Mouse (Mus musculus) ES-Bruce4 (cell line): ENCODE measurements around the gene Kalrn. TPM values are rescaled to one million over a fixed set of nuclear protein-coding genes. Genes with fewer than 3 reads are reported as not detected.

Experiments
- H3K27ac ChIP-seq: 2 replicates; pipeline ENCODE4 v1.5.1; 2012; ENCODE audit warnings: low read length, inconsistent platforms; ENCODE audit not compliant: insufficient read depth
- H3K27me3 ChIP-seq: 2 replicates; pipeline ENCODE4 v1.6.1; 2012; ENCODE audit warnings: mild to moderate bottlenecking, low read length, inconsistent platforms; ENCODE audit not compliant: control insufficient read depth, poor library complexity, insufficient read depth, severe bottlenecking
- H3K36me3 ChIP-seq: 2 replicates; pipeline ENCODE4 v1.6.1; 2012; ENCODE audit warnings: inconsistent platforms, mild to moderate bottlenecking, low read length, moderate library complexity; ENCODE audit not compliant: control insufficient read depth, poor library complexity, insufficient read depth, severe bottlenecking
- H3K4me1 ChIP-seq: one replicate; pipeline ENCODE4 v1.8.1; 2011; ENCODE audit warnings: low read length; ENCODE audit not compliant: control insufficient read depth, insufficient read depth
- H3K4me3 ChIP-seq: 2 replicates; pipeline ENCODE4 v1.5.1; 2011; ENCODE audit warnings: low read depth, mild to moderate bottlenecking, low read length
- H3K9ac ChIP-seq: 2 replicates; pipeline ENCODE4 v1.6.1; 2012; ENCODE audit warnings: low read depth, mild to moderate bottlenecking, inconsistent platforms; ENCODE audit not compliant: poor library complexity, severe bottlenecking
- H3K9me3 ChIP-seq: replicated peaks from 2 replicates; pipeline ENCODE4 v1.6.1; 2012; ENCODE audit warnings: mild to moderate bottlenecking, low read length, inconsistent platforms; ENCODE audit not compliant: control insufficient read depth, poor library complexity, insufficient read depth, severe bottlenecking
- CTCF ChIP-seq: IDR thresholded peaks from one replicate; pipeline ENCODE4 v1.8.1; 2011; ENCODE audit warnings: low read depth, low read length
- EP300 ChIP-seq: IDR thresholded peaks from 2 replicates; pipeline ENCODE4 v1.6.1; 2011; ENCODE audit warnings: low read depth, low read length; ENCODE audit not compliant: insufficient read depth
- POLR2A ChIP-seq: IDR thresholded peaks from one replicate; pipeline ENCODE4 v1.8.1; 2011; ENCODE audit warnings: low read length; ENCODE audit not compliant: insufficient read depth
- polyA plus RNA-seq: library from polyadenylated mRNA; stranded (reverse); fragments of >200 nt; gene quantifications from 2 replicates; pipeline ENCODE4 v1.2.4, GENCODE M21; 2011; ENCODE audit warnings: low read depth; ENCODE audit not compliant: missing spikeins, insufficient read depth, insufficient read length

The Kalrn gene
- polyA plus RNA-seq, 1 experiment: 8.2 TPM

- TF ChIP-seq POLR2A (no peak), EP300 (no peak), CTCF (peak; percentile 86)
- no peak overlapping the region for H3K9ac ChIP-seq
- H3K9me3 ChIP-seq: no peaks in the 10 kb centered on the region
- H3K27me3 ChIP-seq: no peaks in the 10 kb centered on the region
- no peaks in the 10 kb centered on the region for H3K36me3 ChIP-seq
- no peak overlapping the region for H3K27ac ChIP-seq
- no peaks in the 10 kb centered on the region for H3K4me1 ChIP-seq
- H3K4me3 ChIP-seq: no peak overlapping the region
Observed at GRCm38 (mm10) chr16:33996030-33996429, 577.3 kb downstream of the Kalrn start.

- no peaks in the 10 kb centered on the region for H3K27me3 ChIP-seq
Observed at GRCm38 (mm10) chr16:33995496-33995895, 577.8 kb downstream of the Kalrn start.

GRCm38 (mm10) chr16:33994321-33994720 is 579.0 kb downstream of the Kalrn start:
- Histone ChIP-seq H3K36me3 (no peaks in the 10 kb centered on the region), H3K9me3 (no peaks in the 10 kb centered on the region)
- TF ChIP-seq EP300 (no peak), CTCF (no peak), POLR2A (no peak)

More at GRCm38 (mm10) chr16:33995496-33995895, 577.8 kb downstream of the Kalrn start:
- Histone ChIP-seq H3K27ac (no peak overlapping the region), H3K9ac (no peak overlapping the region), H3K4me3 (no peak overlapping the region), H3K36me3 (no peaks in the 10 kb centered on the region), H3K4me1 (no peaks in the 10 kb centered on the region), H3K9me3 (no peaks in the 10 kb centered on the region)
- TF ChIP-seq POLR2A (no peak), CTCF (no peak), EP300 (no peak)

GRCm38 (mm10) chr16:33990712-33991111 is 582.6 kb downstream of the Kalrn start:
- no peaks in the 10 kb centered on the region for H3K27me3 ChIP-seq
- no peaks in the 10 kb centered on the region for H3K4me1 ChIP-seq
- no peak overlapping the region for H3K9ac ChIP-seq
- H3K9me3 ChIP-seq: no peaks in the 10 kb centered on the region
- TF ChIP-seq POLR2A (no peak), EP300 (no peak), CTCF (no peak)
- no peak overlapping the region for H3K4me3 ChIP-seq
- H3K27ac ChIP-seq: no peak overlapping the region
- H3K36me3 ChIP-seq: no peaks in the 10 kb centered on the region

More at GRCm38 (mm10) chr16:33994321-33994720, 579.0 kb downstream of the Kalrn start:
- H3K27me3 ChIP-seq: no peaks in the 10 kb centered on the region
- H3K9ac ChIP-seq: no peak overlapping the region
- H3K4me3 ChIP-seq: no peak overlapping the region
- H3K4me1 ChIP-seq: no peaks in the 10 kb centered on the region
- H3K27ac ChIP-seq: no peak overlapping the region

- no peak for TF ChIP-seq CTCF
- no peak for TF ChIP-seq POLR2A
- no peak for TF ChIP-seq EP300
- no peak overlapping the region for H3K4me3 ChIP-seq
- H3K9me3 ChIP-seq: no peaks in the 10 kb centered on the region
- no peaks in the 10 kb centered on the region for H3K4me1 ChIP-seq
- H3K27me3 ChIP-seq: no peaks in the 10 kb centered on the region
- H3K27ac ChIP-seq: no peak overlapping the region
- no peaks in the 10 kb centered on the region for H3K36me3 ChIP-seq
- H3K9ac ChIP-seq: no peak overlapping the region
Observed at GRCm38 (mm10) chr16:33989106-33989505, 584.2 kb downstream of the Kalrn start.

GRCm38 (mm10) chr16:33988358-33989012 is 584.8 kb downstream of the Kalrn start:
- TF ChIP-seq POLR2A (no peak), EP300 (0 out of 2 replicates have a peak, but pooled peaks have one; percentile 27), CTCF (peak; percentile 87)
- Histone ChIP-seq H3K27ac (no peak overlapping the region), H3K27me3 (no peaks in the 10 kb centered on the region), H3K4me1 (no peaks in the 10 kb centered on the region), H3K36me3 (no peaks in the 10 kb centered on the region), H3K9me3 (no peaks in the 10 kb centered on the region), H3K9ac (no peak overlapping the region), H3K4me3 (no peak overlapping the region)
